Mouse (Mus musculus) olfactory bulb, adult 2 months (tissue): ENCODE data around the gene Ntf5. TPM values are rescaled to one million over a fixed set of nuclear protein-coding genes. Genes with fewer than 3 reads are reported as not detected.

Experiments used
- H3K27ac ChIP-seq: fragments of 200-500 bp; 2 replicates; pipeline ENCODE4 v1.5.1; 2012; ENCODE audit warnings: low read depth, low read length; ENCODE audit not compliant: insufficient read depth
- H3K4me1 ChIP-seq: fragments of 200-500 bp; 2 replicates; pipeline ENCODE4 v1.6.1; 2012; ENCODE audit warnings: low read length; ENCODE audit not compliant: control insufficient read depth, insufficient read depth
- H3K4me3 ChIP-seq: fragments of 200-500 bp; 2 replicates; pipeline ENCODE4 v1.5.1; 2012; ENCODE audit warnings: mild to moderate bottlenecking, low read depth, low read length, moderate library complexity; ENCODE audit not compliant: insufficient read depth
- CTCF ChIP-seq: fragments of 200-500 bp; IDR thresholded peaks from 2 replicates; pipeline ENCODE4 v1.5.1; 2012; ENCODE audit warnings: low read depth, mild to moderate bottlenecking, low read length, moderate library complexity; ENCODE audit not compliant: insufficient read depth
- POLR2A ChIP-seq: fragments of 200-500 bp; IDR thresholded peaks from 2 replicates; pipeline ENCODE4 v1.6.1; 2012; ENCODE audit warnings: mild to moderate bottlenecking, low read depth, low read length, moderate library complexity; ENCODE audit not compliant: insufficient read depth
- WGBS: fragments of 180-500 bp; shearing (Covaris S2); methylation state at CpG from one replicate; pipeline ENCODE4 v1.1.7; 2018; 5-methylcytosine and 5-hydroxymethylcytosine counted together
- polyA plus RNA-seq: library from polyadenylated mRNA; stranded (reverse); fragments of >200 nt; gene quantifications from 2 replicates; pipeline ENCODE4 v1.2.4, GENCODE M21; 2012; ENCODE audit warnings: low replicate concordance; ENCODE audit not compliant: missing spikeins, insufficient read depth, insufficient read length

Gene Ntf5
- polyA plus RNA-seq, 1 experiment, result not detected

- H3K4me1 ChIP-seq, result peaks cover 17% of the 10 kb centered on the region
- WGBS, result 88% methylated on average over 2 of the region's 2 CpGs
- H3K27ac ChIP-seq, result no peak overlapping the region
- TF ChIP-seq CTCF, result no peak
- no peak overlapping the region for H3K4me3 ChIP-seq
Observed at GRCm38 (mm10) chr7:45412421-45412820, 1.1 kb upstream of the Ntf5 start.

DNA sequence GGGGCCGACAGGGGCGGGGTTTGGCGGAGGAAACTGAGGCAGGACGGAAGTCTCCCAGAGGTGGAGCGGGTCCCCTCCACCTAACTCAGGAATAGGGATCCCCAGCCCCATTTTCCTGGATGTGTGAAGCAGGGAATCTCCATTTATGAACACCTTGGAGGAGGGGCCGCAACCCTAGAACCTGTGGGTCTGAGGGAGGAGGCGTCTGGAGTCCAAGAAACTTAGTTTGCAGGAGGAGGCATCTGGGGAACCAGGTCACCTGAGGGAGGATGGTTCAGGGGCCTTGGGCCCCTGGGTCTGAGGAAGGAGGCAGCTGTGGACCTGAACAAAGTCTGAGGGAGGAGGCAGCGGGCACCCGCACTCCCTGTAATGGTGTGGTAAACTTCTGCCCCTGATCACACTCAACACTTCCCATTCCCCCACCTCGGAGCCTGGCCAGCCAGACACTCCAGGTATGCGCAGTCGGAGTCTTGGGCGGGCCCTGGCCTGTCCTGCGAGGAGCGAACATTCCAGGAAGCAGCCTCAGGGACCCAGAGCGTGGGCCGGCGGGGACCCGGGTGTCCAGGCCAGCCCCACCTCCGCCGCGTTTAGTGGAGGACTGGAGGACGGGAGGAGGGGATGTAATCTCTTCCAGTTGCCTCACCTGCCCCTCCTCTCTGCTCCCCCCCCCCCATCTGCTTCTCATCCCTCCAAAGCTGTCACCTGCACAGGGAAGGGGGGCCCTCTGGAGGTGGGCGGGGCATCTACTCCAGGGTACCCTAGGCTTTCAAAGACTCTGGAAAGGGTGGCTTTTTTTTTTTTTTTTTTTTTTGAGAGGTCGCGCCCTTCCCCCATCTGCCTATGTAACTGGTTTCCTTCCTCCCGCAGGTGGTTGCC is 607 bp downstream of the Ntf5 start:
- WGBS, result 2% methylated on average over 27 of the region's 27 CpGs
- H3K4me3 ChIP-seq, result no peak overlapping the region

DNA sequence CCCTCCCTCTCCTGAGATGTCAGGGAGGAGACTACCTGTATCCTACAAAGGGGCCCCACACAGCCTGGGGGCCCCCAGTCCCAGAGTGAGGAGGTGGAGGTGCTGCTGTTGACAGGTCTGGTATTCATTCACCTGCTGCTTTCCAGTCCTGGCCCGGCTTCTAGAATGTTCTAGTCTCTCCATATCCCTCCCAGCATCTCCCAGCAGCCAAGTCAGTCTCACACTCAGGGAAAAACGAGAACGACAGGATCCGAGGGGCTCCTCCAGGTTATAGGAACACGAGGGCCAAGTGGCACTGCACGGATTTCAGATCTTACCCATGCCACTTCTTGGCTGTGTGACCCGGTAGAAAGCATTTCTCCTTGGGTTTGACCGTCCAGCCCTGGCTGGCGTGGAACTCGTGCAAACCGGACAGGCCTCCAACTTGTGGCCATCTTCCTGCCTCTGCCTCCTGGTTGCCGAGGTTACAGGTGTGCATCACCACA is 1.3 kb downstream of the Ntf5 start:
- H3K4me1 ChIP-seq, result peaks cover 17% of the 10 kb centered on the region
- TF ChIP-seq POLR2A, result no peak
- TF ChIP-seq CTCF, result no peak
- 39% methylated on average over 12 of the region's 12 CpGs for WGBS
- no peak overlapping the region for H3K27ac ChIP-seq
- no peak overlapping the region for H3K4me3 ChIP-seq

More for the DNA sequence above, 607 bp downstream of the Ntf5 start:
- TF ChIP-seq POLR2A, result no peak
- no peak for TF ChIP-seq CTCF
- Histone ChIP-seq H3K27ac (no peak overlapping the region), H3K4me1 (peaks cover 17% of the 10 kb centered on the region)

DNA sequence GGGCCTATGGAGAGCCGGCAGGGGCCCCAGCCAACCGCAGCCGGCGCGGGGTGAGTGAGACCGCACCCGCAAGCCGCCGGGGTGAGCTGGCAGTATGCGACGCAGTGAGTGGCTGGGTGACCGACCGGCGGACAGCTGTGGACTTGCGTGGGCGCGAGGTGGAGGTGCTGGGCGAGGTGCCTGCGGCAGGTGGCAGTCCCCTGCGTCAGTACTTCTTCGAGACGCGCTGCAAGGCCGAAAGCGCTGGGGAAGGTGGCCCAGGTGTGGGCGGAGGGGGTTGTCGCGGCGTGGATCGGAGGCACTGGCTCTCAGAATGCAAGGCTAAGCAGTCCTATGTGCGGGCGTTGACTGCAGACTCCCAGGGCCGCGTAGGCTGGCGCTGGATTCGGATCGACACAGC is 2.1 kb downstream of the Ntf5 start:
- Histone ChIP-seq H3K4me3 (no peak overlapping the region; the same call in 1 of the 2 replicates), H3K4me1 (peaks cover 17% of the 10 kb centered on the region), H3K27ac (no peak overlapping the region)
- 9% methylated on average over 37 of the region's 37 CpGs for WGBS
- TF ChIP-seq CTCF (no peak), POLR2A (no peak)

DNA sequence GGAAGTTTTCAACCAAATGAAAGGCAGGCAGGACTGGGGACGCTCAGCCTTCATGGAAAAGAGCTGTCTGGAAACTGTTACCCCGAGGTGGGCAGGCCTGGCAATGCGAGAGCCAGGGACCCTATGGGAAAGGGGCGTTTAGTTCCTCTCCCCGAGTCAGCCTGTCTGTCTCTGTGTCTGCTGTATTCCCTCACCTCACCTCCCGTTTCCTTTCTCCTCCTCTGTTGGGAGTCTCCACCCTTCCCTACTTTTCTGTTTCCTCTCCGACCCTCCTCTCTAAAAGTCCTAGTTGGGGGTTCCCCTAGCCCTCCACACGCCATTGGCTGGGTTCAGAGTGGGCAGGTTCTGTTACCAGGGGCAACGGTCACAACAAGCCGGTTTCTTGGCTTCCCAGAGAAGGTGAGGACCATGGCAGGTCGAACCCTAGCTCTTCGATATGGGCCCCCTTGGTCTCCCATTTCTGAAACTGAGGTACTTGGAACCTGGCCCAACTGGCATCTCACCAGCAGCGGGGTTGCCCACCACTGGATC is 4.5 kb downstream of the Ntf5 start:
- H3K27ac ChIP-seq, result no peak overlapping the region
- no peak for TF ChIP-seq POLR2A
- no peak for TF ChIP-seq CTCF
- WGBS, result 14% methylated on average over 13 of the region's 13 CpGs
- H3K4me3 ChIP-seq, result no peak overlapping the region
- peaks cover 17% of the 10 kb centered on the region for H3K4me1 ChIP-seq

DNA sequence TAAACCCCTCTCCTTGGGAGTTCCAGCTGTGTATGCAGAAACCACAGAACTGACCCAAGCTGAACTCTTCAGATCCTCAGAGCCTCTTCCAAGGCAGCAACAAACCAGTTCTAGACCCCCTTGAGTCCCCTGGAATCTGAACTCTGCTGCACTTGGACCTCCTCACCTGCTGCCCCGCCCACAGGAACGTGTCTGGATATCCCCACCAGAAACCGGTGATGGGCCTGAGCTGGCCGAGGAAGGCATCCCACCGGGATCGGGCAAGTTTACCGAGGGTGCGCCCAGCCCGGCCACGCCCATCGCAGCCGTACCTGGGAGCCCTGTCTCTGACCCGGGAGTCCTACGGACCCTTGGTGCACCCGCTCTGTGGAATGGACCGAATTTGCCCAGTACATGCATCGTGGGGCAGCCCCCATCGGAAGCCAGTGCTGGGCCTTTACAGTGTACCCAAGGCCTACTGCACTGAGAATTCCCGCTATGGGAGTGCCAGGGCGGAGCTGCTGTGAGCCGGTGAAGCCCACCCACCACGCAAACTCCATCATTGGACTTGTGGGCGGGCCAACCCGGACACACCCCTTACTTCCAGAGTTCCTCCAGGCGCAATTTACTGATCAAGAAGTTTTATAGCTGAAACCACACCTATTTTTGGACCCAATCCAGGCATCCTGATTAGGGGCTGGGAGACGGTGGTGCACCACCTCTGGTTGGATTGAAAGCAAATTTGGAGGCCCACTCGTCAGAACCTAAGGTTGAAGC is 6.5 kb downstream of the Ntf5 start:
- no peak for TF ChIP-seq POLR2A
- TF ChIP-seq CTCF, result no peak
- Histone ChIP-seq H3K4me3 (no peak overlapping the region), H3K4me1 (peaks cover 5% of the 10 kb centered on the region), H3K27ac (no peak overlapping the region)
- WGBS, result 30% methylated on average over 27 of the region's 27 CpGs

DNA sequence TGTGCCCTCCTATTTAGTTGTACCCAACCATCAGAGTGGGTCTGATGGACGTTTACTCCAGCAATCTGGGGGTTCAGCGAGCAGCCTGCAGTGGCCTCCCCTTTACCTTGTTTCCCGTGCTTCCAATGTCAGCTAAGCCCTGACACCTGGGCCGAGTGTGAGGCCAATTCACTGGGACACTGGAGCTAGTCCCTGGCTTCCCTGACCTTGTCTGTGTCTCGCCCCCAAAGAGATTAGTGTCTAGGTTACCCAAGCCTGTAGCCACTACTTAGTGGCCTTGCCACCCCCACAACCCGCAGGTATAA is 7.1 kb downstream of the Ntf5 start, which contains the start of gene Lhb:
Lhb (plus strand) TSS at position 206 of the 305 bp plus-strand sequence.
- TF ChIP-seq POLR2A (no peak), CTCF (no peak)
- H3K4me3 ChIP-seq, result no peak within 1 kb of the TSS
- H3K4me1 ChIP-seq, result peaks cover 4% of the 10 kb centered on the region
- no peak within 1 kb of the TSS for H3K27ac ChIP-seq
- 71% methylated on average over 6 of the region's 6 CpGs for WGBS

DNA sequence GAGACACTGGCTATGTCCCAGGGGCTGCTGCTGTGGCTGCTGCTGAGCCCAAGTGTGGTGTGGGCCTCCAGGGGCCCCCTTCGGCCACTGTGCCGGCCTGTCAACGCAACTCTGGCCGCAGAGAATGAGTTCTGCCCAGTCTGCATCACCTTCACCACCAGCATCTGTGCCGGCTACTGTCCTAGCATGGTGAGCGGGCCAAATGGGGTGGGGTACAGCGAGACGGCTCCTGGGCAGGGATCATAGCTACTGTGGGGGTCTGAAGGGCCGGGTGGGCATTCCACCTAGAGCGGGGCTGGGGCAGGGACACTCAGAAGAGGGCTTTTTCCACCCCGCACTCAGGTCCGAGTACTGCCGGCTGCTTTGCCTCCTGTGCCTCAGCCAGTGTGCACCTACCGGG is 7.7 kb downstream of the Ntf5 start:
- 93% methylated on average over 14 of the region's 14 CpGs for WGBS

DNA sequence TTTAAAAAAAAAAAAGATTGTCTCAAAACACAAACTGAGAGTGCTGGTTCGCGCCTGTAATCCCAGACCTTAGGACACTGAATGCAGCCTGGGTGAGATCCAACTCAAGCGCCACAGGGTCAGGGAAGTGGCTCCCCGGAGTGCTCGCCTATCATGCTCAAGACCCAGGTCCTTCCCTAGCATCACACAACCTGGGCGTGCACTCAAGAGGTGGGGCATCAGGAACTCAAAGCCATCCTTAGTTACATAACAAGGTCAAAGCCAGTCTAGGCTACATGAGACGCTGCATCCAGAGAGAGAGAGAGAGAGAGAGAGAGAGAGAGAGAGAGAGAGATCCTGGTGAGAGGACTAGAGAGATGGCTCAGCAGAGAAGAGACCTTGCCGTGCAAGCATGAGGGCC is 13.1 kb downstream of the Ntf5 start:
- TF ChIP-seq CTCF, result no peak
- no peak for TF ChIP-seq POLR2A
- 88% methylated on average over 8 of the region's 8 CpGs for WGBS
- H3K4me3 ChIP-seq, result no peak overlapping the region
- H3K4me1 ChIP-seq, result no peaks in the 10 kb centered on the region
- no peak overlapping the region for H3K27ac ChIP-seq

More for the DNA sequence above, 7.7 kb downstream of the Ntf5 start:
- no peak for TF ChIP-seq POLR2A
- TF ChIP-seq CTCF, result no peak
- Histone ChIP-seq H3K4me1 (no peaks in the 10 kb centered on the region), H3K27ac (no peak overlapping the region), H3K4me3 (no peak overlapping the region)
